Mouse (Mus musculus): Measurements from ENCODE around the gene Acan. TPM values are rescaled to one million over a fixed set of nuclear protein-coding genes. Genes with fewer than 3 reads are reported as not detected.
A peak's percentile ranks its signal among the peaks of the same experiment; 100 is the strongest.

Gene Acan
- polyA plus RNA-seq, 1 experiment from 2014 or later = 0.12 TPM

DNA sequence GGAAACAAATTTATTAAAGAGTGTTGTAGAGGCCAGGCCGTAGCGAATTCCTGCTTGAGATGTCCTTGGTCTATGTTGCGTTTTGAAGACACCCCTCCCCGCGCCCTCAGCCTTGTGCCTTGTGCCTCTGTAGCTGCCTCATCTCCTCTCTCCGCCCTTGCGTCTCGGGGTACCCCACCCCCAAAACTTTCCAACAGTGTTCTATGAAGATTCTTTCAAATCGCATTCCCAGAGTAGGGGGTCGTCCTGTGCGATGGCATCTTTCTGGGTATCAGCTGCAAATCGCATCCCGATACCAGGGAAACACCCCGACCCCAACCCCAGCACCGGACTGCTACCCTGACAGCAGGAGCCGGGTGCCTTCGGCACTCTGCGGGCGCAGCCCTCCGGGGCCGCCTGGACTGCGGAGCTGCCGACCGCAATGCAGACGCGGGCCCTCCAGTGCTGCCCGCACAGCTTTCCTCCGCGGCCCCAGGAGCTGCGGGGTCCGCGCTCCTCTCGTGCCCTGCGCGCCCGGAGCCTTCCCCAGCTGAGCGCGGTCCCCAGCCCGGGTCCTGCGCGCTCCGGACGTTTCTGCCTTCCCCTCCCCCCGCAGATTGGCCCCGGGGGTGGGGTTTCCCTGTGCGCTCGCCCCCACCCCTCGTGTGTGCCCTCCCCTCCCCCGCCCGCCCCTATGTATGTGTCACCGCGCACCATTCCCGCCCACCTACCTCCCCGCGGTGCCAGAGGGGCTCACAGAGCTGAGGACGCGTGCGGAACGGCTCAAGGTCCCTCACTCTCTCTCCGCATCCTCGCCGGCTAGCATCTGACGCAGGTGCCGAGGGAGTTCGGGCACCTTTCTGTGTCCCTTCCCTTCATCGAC lies 531 bp upstream of the Acan start:
- TF ChIP-seq EP300 (IDR thresholded peaks at IDR 0.05) (no peak), CTCF (IDR thresholded peaks at IDR 0.05) (no peak)
- H3K4me1 ChIP-seq (ENCODE audit: insufficient read depth, low read depth, low read length) = 0 out of 2 replicates have a peak, but pooled peaks cover 3% of the 10 kb centered on the region
- DNase-seq (ENCODE audit: low spot score) = no peak
- H3K27me3 ChIP-seq (replicated peaks; ENCODE audit: insufficient read depth, low read length) = peaks cover 36% of the 10 kb centered on the region
- no peaks in the 10 kb centered on the region for H3K36me3 ChIP-seq (ENCODE audit: insufficient read depth, low read length)
- H3K9me3 ChIP-seq (ENCODE audit: low read length) = no peaks in the 10 kb centered on the region
- 3% methylated on average over 53 of the region's 66 CpGs for WGBS
- H3K9ac ChIP-seq (replicated peaks; ENCODE audit: low read depth) = no peak overlapping the region
- ATAC-seq = no peak; the same call in 1 of the 2 replicates
- H3K4me2 ChIP-seq (replicated peaks; ENCODE audit: low read depth, low read length) = peak overlapping the region; percentile 39
- H3K4me3 ChIP-seq (ENCODE audit: low read depth, low read length) = peak overlapping the region; percentile 19; the same call in 1 of the 2 replicates
- no peak overlapping the region for H3K27ac ChIP-seq (ENCODE audit: low read length)

- 14% methylated on average over 13 of the region's 13 CpGs for WGBS
- Histone ChIP-seq H3K4me3 (ENCODE audit: low read depth, low read length) (no peak overlapping the region), H3K9ac (replicated peaks; ENCODE audit: low read depth) (no peak overlapping the region), H3K27ac (ENCODE audit: low read length) (no peak overlapping the region), H3K4me2 (replicated peaks; ENCODE audit: low read depth, low read length) (no peak overlapping the region), H3K27me3 (replicated peaks; ENCODE audit: insufficient read depth, low read length) (peaks cover 36% of the 10 kb centered on the region), H3K9me3 (ENCODE audit: low read length) (no peaks in the 10 kb centered on the region), H3K36me3 (ENCODE audit: insufficient read depth, low read length) (no peaks in the 10 kb centered on the region), H3K4me1 (ENCODE audit: insufficient read depth, low read depth, low read length) (0 out of 2 replicates have a peak, but pooled peaks cover 3% of the 10 kb centered on the region)
- DNase-seq (ENCODE audit: low spot score) (no peak), ATAC-seq (no peak)
- no peak for TF ChIP-seq EP300 (IDR thresholded peaks at IDR 0.05)
- TF ChIP-seq CTCF (IDR thresholded peaks at IDR 0.05) = no peak
Observed at GRCm38 (mm10) chr7:79054111-79054510, 828 bp downstream of the Acan start.

- H3K4me2 ChIP-seq (replicated peaks; ENCODE audit: low read depth, low read length) = no peak overlapping the region
- no peak for DNase-seq (ENCODE audit: low spot score)
- no peak overlapping the region for H3K9ac ChIP-seq (replicated peaks; ENCODE audit: low read depth)
- no peaks in the 10 kb centered on the region for H3K9me3 ChIP-seq (ENCODE audit: low read length)
- ATAC-seq = no peak
- no peaks in the 10 kb centered on the region for H3K4me1 ChIP-seq (ENCODE audit: insufficient read depth, low read depth, low read length)
- H3K27me3 ChIP-seq (replicated peaks; ENCODE audit: insufficient read depth, low read length) = peaks cover 15% of the 10 kb centered on the region
- TF ChIP-seq CTCF (IDR thresholded peaks at IDR 0.05) = peak; percentile 40
- TF ChIP-seq EP300 (IDR thresholded peaks at IDR 0.05) = no peak
- H3K36me3 ChIP-seq (ENCODE audit: insufficient read depth, low read length) = no peaks in the 10 kb centered on the region
- H3K27ac ChIP-seq (ENCODE audit: low read length) = no peak overlapping the region
- no peak overlapping the region for H3K4me3 ChIP-seq (ENCODE audit: low read depth, low read length)
- 8% methylated on average over 2 of the region's 2 CpGs for WGBS
Observed at GRCm38 (mm10) chr7:79058546-79058945, 5.3 kb downstream of the Acan start.

DNA sequence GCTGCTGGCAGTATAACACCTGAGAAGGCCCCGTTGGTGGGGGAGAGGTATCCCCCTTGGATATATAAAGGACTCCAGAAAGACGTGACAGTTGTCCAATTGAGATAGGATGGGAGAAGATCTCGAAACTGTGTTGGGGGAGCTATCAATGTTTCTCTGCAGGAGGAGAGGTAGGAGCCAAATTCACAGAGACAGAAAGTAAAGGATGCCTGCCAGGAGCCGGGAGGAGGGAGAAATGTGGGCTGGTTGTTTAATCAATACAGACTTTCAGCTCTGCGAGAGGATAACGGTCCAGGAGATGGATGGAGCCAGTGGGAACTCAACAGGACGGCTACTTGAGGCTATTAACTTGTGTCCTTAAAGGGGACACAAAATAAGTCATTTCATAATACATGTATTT lies 14.2 kb downstream of the Acan start:
- Histone ChIP-seq H3K4me3 (ENCODE audit: low read depth, low read length) (no peak overlapping the region), H3K4me2 (replicated peaks; ENCODE audit: low read depth, low read length) (no peak overlapping the region), H3K36me3 (ENCODE audit: insufficient read depth, low read length) (no peaks in the 10 kb centered on the region), H3K9ac (replicated peaks; ENCODE audit: low read depth) (no peak overlapping the region), H3K27me3 (replicated peaks; ENCODE audit: insufficient read depth, low read length) (no peaks in the 10 kb centered on the region), H3K27ac (ENCODE audit: low read length) (no peak overlapping the region), H3K4me1 (ENCODE audit: insufficient read depth, low read depth, low read length) (no peaks in the 10 kb centered on the region), H3K9me3 (ENCODE audit: low read length) (no peaks in the 10 kb centered on the region)
- no peak for TF ChIP-seq EP300 (IDR thresholded peaks at IDR 0.05)
- TF ChIP-seq CTCF (IDR thresholded peaks at IDR 0.05) = no peak
- 54% methylated on average over 7 of the region's 7 CpGs for whole genome bisulfite sequencing
- no peak for DNase-seq (ENCODE audit: low spot score)
- ATAC-seq = no peak

GRCm38 (mm10) chr7:79068231-79068630 lies 14.9 kb downstream of the Acan start:
- DNase-seq (ENCODE audit: low spot score) (no peak), ATAC-seq (no peak)
- Histone ChIP-seq H3K4me1 (ENCODE audit: insufficient read depth, low read depth, low read length) (no peaks in the 10 kb centered on the region), H3K4me3 (ENCODE audit: low read depth, low read length) (no peak overlapping the region), H3K36me3 (ENCODE audit: insufficient read depth, low read length) (no peaks in the 10 kb centered on the region), H3K27me3 (replicated peaks; ENCODE audit: insufficient read depth, low read length) (no peaks in the 10 kb centered on the region), H3K9ac (replicated peaks; ENCODE audit: low read depth) (no peak overlapping the region), H3K4me2 (replicated peaks; ENCODE audit: low read depth, low read length) (no peak overlapping the region), H3K27ac (ENCODE audit: low read length) (no peak overlapping the region), H3K9me3 (ENCODE audit: low read length) (no peaks in the 10 kb centered on the region)
- WGBS = 36% methylated on average over 4 of the region's 4 CpGs
- no peak for TF ChIP-seq CTCF (IDR thresholded peaks at IDR 0.05)
- TF ChIP-seq EP300 (IDR thresholded peaks at IDR 0.05) = no peak

- WGBS = 48% methylated on average over 3 of the region's 3 CpGs
- Histone ChIP-seq H3K4me1 (ENCODE audit: insufficient read depth, low read depth, low read length) (no peaks in the 10 kb centered on the region), H3K9me3 (ENCODE audit: low read length) (no peaks in the 10 kb centered on the region), H3K36me3 (ENCODE audit: insufficient read depth, low read length) (no peaks in the 10 kb centered on the region), H3K9ac (replicated peaks; ENCODE audit: low read depth) (no peak overlapping the region), H3K4me2 (replicated peaks; ENCODE audit: low read depth, low read length) (no peak overlapping the region), H3K4me3 (ENCODE audit: low read depth, low read length) (no peak overlapping the region), H3K27me3 (replicated peaks; ENCODE audit: insufficient read depth, low read length) (no peaks in the 10 kb centered on the region), H3K27ac (ENCODE audit: low read length) (no peak overlapping the region)
- DNase-seq (ENCODE audit: low spot score) (no peak), ATAC-seq (no peak)
- no peak for TF ChIP-seq CTCF (IDR thresholded peaks at IDR 0.05)
- TF ChIP-seq EP300 (IDR thresholded peaks at IDR 0.05) = no peak
Observed at GRCm38 (mm10) chr7:79079212-79079611, 25.9 kb downstream of the Acan start.

All from lung, postnatal 0 days (tissue).